Mouse (Mus musculus) liver, embryonic 16.5 days (tissue): ENCODE measurements at regions not wholly inside any gene's neighbourhood (a gene's known extent, or its start where the extent isn't known, plus 50 kb on each side); places are given as distances from the start of the nearest gene placed in this dataset.

Experiments
- ATAC-seq: fragments of 200-750 bp; cut with Nextera tagmentation; 2 replicates; pipeline ENCODE4 v1.8.0; 2017; ENCODE audit warnings: low read depth, mild to moderate bottlenecking, moderate number of reproducible peaks, moderate library complexity
- H3K27ac ChIP-seq: fragments of 300-500 bp; sonication (generic); 2 replicates; pipeline ENCODE4 v1.5.1; 2014; ENCODE audit warnings: mild to moderate bottlenecking, low read length
- H3K27me3 ChIP-seq: fragments of 300-500 bp; sonication (generic); 2 replicates; pipeline ENCODE4 v1.6.1; 2014; ENCODE audit warnings: low read depth, low read length, mixed read lengths; ENCODE audit not compliant: control insufficient read depth, insufficient read depth
- H3K36me3 ChIP-seq: fragments of 300-500 bp; sonication (generic); 2 replicates; pipeline ENCODE4 v1.6.1; 2014; ENCODE audit warnings: mild to moderate bottlenecking; ENCODE audit not compliant: control insufficient read depth, insufficient read depth
- H3K4me1 ChIP-seq: fragments of 300-500 bp; sonication (generic); 2 replicates; pipeline ENCODE4 v1.6.1; 2014; ENCODE audit warnings: low read depth, low read length, mixed read lengths; ENCODE audit not compliant: control insufficient read depth
- H3K4me2 ChIP-seq: fragments of 300-500 bp; sonication (generic); 2 replicates; pipeline ENCODE4 v1.6.1; 2014; ENCODE audit warnings: low read depth, low read length, mixed read lengths
- H3K4me3 ChIP-seq: fragments of 300-500 bp; sonication (generic); 2 replicates; pipeline ENCODE4 v1.5.1; 2014; ENCODE audit warnings: low read depth, mild to moderate bottlenecking, low read length
- H3K9ac ChIP-seq: fragments of 300-500 bp; sonication (generic); 2 replicates; pipeline ENCODE4 v1.6.1; 2014; ENCODE audit warnings: low read depth, low read length
- H3K9me3 ChIP-seq: fragments of 300-500 bp; sonication (generic); replicated peaks from 2 replicates; pipeline ENCODE4 v1.6.1; 2016; ENCODE audit warnings: low read length; ENCODE audit not compliant: control insufficient read depth
- WGBS: fragments of 180-500 bp; shearing (Covaris S2); extraction: QIAGEN DNeasy Blood & Tissue Kit; methylation state at CpG from one replicate; pipeline ENCODE4 v1.1.7; 2014; ENCODE audit not compliant: insufficient replicate concordance; 5-methylcytosine and 5-hydroxymethylcytosine counted together

DNA sequence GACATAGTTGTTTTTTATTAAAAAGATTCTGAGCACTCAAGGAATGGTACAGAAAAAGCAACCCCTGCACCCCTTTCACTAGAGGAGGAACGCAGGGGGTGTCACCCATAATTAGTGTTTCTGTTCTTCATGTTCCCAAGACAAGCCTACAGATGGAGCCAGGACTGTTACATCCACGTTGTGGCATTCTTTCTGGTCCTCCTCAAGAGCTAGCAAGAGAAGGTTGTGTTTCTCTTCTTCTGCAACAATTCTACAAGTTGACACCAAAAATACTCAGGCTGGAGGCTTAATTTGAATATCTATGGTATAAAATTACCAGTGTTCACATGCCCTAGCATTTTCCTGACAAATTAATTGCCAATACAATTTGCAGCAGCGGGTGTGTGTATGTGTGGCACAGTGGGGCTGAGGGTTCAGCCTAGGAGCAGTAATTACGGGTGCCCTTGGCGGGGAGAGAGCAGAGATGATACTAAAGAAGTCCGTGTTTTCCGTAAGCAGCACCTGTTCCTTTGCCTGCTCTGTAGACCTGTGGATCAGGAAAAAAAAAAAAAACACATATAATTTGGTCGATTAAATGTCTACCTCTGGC lies 98.4 kb upstream of the Cpne4 start:
- Histone ChIP-seq H3K27me3 (no peaks in the 10 kb centered on the region), H3K4me3 (no peak overlapping the region), H3K9ac (no peak overlapping the region), H3K27ac (no peak overlapping the region), H3K4me2 (no peak overlapping the region), H3K4me1 (no peaks in the 10 kb centered on the region), H3K9me3 (no peaks in the 10 kb centered on the region), H3K36me3 (no peaks in the 10 kb centered on the region)
- ATAC-seq: no peak
- 64% methylated on average over 8 of the region's 8 CpGs for WGBS

DNA sequence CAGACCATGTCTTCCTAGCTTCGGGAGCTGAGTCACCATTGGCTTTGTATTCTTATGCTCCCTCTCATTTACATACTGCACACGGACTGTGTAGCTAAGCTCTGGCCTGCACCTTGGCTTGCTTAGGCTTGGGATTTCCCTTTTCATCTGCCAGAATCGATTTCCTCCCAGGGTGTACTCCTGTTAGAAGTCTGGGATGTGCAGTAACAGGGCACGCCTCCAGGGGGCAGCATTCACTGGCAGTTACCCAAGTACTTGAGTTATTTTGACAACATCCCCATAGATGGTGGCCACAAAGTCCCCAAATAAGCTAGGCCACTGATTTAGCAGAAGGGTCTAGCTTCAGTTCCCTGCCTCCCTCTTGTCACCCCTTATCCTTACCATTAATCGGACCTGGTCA lies 102.2 kb upstream of the Cpne4 start:
- H3K9me3 ChIP-seq: no peaks in the 10 kb centered on the region
- H3K27ac ChIP-seq: no peak overlapping the region
- no peak for ATAC-seq
- no peaks in the 10 kb centered on the region for H3K4me1 ChIP-seq
- no peak overlapping the region for H3K4me3 ChIP-seq
- no peak overlapping the region for H3K9ac ChIP-seq
- WGBS: 38% methylated on average over 5 of the region's 5 CpGs
- H3K27me3 ChIP-seq: no peaks in the 10 kb centered on the region
- no peaks in the 10 kb centered on the region for H3K36me3 ChIP-seq
- H3K4me2 ChIP-seq: no peak overlapping the region

DNA sequence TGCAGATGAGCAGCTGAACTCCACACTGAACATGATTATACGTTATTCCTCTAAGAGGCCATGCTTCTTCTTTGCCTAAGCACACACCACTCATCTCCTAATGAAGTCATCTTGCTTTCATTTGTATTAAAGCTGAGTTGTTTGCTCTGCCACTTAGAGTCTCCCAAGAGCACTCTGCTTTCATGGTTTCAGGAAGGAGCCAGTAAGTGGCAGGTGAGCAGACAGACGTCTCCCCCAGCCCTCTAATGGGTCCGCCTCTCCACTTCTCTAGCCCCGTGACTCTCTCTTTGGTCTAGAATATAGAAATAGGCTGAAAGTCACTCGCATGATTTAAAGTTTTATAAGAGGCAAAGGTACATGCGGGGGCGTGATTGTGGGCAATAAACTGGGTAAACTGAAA lies 103.8 kb upstream of the Cpne4 start:
- no peaks in the 10 kb centered on the region for H3K9me3 ChIP-seq
- no peaks in the 10 kb centered on the region for H3K27me3 ChIP-seq
- 55% methylated on average over 7 of the region's 7 CpGs for WGBS
- no peak overlapping the region for H3K9ac ChIP-seq
- H3K36me3 ChIP-seq: no peaks in the 10 kb centered on the region
- H3K4me3 ChIP-seq: no peak overlapping the region
- ATAC-seq: no peak
- no peak overlapping the region for H3K27ac ChIP-seq
- no peaks in the 10 kb centered on the region for H3K4me1 ChIP-seq
- no peak overlapping the region for H3K4me2 ChIP-seq

DNA sequence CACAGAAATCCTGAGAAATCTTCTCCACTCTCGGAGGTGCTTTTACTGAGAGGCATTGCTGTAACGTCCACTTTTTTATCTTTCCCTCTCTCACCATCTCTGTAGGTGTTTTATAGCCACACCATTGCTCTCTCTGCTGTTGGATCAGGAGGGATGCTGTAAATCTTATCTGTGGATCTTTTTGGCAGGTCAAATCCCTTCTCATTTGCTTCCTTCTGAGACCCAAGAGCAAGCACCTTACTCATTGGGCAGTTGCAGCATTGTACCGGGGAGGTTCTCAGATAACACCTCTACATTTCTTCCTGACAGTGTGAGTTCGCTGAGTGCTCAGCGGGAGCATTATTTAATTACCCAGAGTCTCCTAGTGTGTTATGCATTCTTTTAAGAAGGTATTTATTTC lies 75.5 kb upstream of the Acpp start:
- no peak overlapping the region for H3K9ac ChIP-seq
- H3K4me2 ChIP-seq: no peak overlapping the region
- WGBS: 37% methylated on average over 5 of the region's 5 CpGs
- H3K27ac ChIP-seq: no peak overlapping the region
- no peaks in the 10 kb centered on the region for H3K4me1 ChIP-seq
- H3K9me3 ChIP-seq: no peaks in the 10 kb centered on the region
- H3K27me3 ChIP-seq: peaks cover 3% of the 10 kb centered on the region; the same call in 1 of the 2 replicates
- no peak for ATAC-seq
- H3K4me3 ChIP-seq: no peak overlapping the region
- H3K36me3 ChIP-seq: no peaks in the 10 kb centered on the region

DNA sequence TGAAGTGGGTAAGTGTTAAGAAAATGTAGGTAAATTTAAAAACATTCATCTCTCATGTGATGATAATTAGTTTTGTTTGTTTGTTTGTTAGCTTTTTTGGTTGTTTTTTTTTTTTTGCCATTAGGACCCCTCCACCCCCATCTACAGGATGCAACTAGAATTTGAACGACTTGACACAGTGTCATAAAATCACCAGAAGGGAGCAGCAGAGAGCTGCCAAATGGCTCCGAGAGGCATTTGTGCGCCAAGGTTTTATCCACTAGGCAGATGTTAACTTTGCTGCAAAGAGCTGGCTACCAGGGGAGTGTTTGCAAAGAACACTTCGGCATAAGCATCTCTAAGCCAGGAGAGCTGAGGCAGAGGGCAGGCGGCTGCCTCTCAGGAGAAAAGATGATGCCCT lies 72.7 kb upstream of the Acpp start:
- peaks cover 3% of the 10 kb centered on the region; the same call in 1 of the 2 replicates for H3K27me3 ChIP-seq
- 10% methylated on average over 5 of the region's 5 CpGs for WGBS
- no peaks in the 10 kb centered on the region for H3K9me3 ChIP-seq
- no peak overlapping the region for H3K4me2 ChIP-seq
- no peaks in the 10 kb centered on the region for H3K4me1 ChIP-seq
- no peak overlapping the region for H3K4me3 ChIP-seq
- no peak overlapping the region for H3K9ac ChIP-seq
- ATAC-seq: no peak
- no peak overlapping the region for H3K27ac ChIP-seq
- H3K36me3 ChIP-seq: no peaks in the 10 kb centered on the region

DNA sequence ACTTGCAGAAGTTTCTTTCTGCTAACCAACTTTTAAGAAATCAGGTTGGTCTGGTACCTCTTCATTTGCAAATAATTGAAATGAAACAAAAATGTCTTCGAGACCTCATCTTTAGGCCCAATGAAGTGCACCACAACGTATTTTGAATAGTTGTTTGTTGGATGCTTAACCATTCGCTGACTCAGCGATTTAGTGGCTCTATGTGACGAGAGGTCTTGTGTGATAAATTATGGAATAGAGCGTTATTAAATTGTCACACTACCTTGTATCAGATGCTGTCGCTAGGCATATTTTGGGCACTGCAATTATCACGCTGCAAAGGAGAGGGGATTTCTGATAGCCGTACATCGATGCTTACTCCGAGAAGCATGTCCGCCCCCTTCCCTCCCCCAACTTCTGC lies 71.8 kb upstream of the Acpp start:
- H3K9me3 ChIP-seq: no peaks in the 10 kb centered on the region
- no peak overlapping the region for H3K27ac ChIP-seq
- H3K27me3 ChIP-seq: peaks cover 3% of the 10 kb centered on the region; the same call in 1 of the 2 replicates
- no peaks in the 10 kb centered on the region for H3K4me1 ChIP-seq
- H3K4me3 ChIP-seq: peak overlapping the region; percentile 35
- no peak for ATAC-seq
- 15% methylated on average over 12 of the region's 12 CpGs for WGBS
- H3K4me2 ChIP-seq: peak overlapping the region; percentile 52
- no peak overlapping the region for H3K9ac ChIP-seq
- no peaks in the 10 kb centered on the region for H3K36me3 ChIP-seq

DNA sequence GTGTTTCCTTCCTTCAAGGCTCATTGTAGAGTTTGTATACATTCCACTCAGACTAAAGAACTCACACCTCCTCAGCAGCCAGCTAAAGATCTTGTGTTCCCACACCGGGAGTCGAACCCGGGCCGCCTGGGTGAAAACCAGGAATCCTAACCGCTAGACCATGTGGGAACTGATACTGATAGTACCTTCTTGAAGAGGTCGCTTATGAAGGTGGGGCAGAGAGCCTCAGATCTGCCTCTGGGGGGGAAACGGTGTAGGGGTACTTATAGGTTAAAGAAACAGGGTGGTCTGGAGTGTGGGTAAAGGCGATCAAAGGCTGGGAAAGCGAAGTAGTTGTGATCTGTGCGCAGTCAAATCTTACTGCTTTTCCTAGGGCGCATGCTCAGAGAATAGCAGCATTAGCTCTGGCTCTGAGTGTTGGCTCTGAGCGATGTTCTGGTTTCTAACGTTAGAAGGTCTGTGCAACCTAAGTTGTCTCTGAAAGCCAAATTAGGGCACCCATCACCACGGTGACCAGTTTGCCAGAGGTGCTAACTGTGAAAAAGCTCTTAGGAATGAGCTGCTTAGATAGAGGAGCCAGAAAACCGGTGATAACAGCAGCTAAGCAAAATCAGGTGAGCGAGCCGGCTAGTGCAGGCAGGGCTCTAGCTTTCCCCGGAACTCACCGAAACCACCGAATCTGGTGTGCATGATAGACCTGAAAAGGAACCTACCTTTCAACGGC lies 71.2 kb upstream of the Acpp start:
- 0 out of 2 replicates have a peak, but pooled peaks have one; percentile 13 for ATAC-seq
- H3K36me3 ChIP-seq: no peaks in the 10 kb centered on the region
- no peak overlapping the region for H3K9ac ChIP-seq
- peaks cover 3% of the 10 kb centered on the region; the same call in 1 of the 2 replicates for H3K27me3 ChIP-seq
- H3K4me2 ChIP-seq: peak overlapping the region; percentile 52
- H3K9me3 ChIP-seq: no peaks in the 10 kb centered on the region
- H3K27ac ChIP-seq: no peak overlapping the region
- H3K4me1 ChIP-seq: no peaks in the 10 kb centered on the region
- WGBS: 12% methylated on average over 21 of the region's 21 CpGs
- H3K4me3 ChIP-seq: peak overlapping the region; percentile 35

DNA sequence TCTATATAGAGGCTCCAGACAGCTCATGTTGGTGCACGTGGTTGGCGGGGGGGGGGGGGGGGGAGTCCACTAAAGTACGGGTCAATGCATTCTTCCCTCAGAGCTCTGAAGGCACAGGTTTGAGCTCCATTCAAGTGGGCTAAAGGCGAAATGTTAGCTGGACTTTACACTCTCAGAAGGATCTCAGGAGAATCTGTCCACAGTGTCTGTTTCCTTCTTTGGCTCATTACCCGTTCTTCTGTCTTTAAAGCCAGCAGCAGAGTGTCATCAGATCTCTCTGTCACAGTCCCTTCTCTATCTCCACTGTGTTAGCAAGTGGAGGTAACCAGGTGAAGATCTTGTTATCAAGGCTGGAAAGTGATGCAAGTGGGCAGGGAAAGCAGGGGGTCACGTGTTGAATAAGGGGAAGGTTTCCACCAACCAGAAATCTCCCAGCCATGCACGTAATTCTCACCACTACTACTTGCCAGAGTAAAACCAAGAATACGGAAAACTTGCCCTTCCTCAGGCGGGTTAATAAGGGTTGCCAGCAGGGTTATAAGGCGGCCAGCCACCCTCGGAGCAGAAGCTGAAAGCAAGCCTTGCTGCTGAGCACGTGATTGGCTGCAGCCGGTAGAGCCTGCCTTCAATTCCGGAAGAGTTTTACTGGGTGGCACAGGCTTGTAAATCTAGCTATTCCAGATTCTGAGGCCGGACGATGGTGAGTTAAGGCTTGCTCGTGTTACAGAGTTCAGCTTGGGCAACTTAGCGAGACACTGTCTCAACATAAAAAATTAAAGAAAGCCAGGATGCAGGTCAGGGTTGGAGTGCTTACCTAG lies 70.2 kb upstream of the Acpp start:
- Histone ChIP-seq H3K27me3 (peaks cover 3% of the 10 kb centered on the region; the same call in 1 of the 2 replicates), H3K4me1 (no peaks in the 10 kb centered on the region), H3K36me3 (no peaks in the 10 kb centered on the region), H3K27ac (no peak overlapping the region), H3K4me3 (0 out of 2 replicates have a peak overlapping the region, but pooled peaks have one; percentile 3), H3K9me3 (no peaks in the 10 kb centered on the region), H3K4me2 (peak overlapping the region; percentile 52), H3K9ac (no peak overlapping the region)
- ATAC-seq: 0 out of 2 replicates have a peak, but pooled peaks have one; percentile 19
- 16% methylated on average over 18 of the region's 18 CpGs for WGBS

DNA sequence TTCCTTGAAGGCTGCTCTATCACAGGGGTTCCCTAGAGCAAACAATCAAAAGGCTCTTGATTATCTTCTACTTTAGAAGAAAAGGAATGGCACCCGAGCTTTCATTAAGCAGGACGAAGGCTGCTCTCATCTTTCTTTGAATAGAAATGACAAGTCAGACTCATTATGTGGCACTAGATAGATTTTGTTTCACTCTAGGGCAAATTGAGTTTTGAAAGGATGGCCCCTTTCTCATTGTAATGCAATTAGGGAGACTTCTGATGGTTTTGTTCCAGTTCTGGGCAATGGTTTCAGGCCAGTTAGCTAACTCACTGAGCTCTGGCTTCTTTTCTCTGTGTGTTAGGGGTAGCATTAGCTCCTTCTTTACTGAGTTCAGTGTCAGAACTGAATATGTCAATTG lies 69.5 kb upstream of the Acpp start:
- Histone ChIP-seq H3K4me2 (no peak overlapping the region), H3K4me3 (no peak overlapping the region), H3K27ac (no peak overlapping the region), H3K9me3 (no peaks in the 10 kb centered on the region), H3K27me3 (peaks cover 3% of the 10 kb centered on the region; the same call in 1 of the 2 replicates), H3K9ac (no peak overlapping the region), H3K4me1 (no peaks in the 10 kb centered on the region), H3K36me3 (no peaks in the 10 kb centered on the region)
- 62% methylated on average over 2 of the region's 2 CpGs for WGBS
- ATAC-seq: no peak
